Mouse (Mus musculus): ENCODE measurements around the gene Smurf2. TPM values are rescaled to one million over a fixed set of nuclear protein-coding genes. Genes with fewer than 3 reads are reported as not detected.
"Not testable (repeated sequence)": the region's sequence is repeated elsewhere in the genome, so short reads cannot be mapped to it uniquely, and the experiment has no call there.

Smurf2 gene
- polyA plus RNA-seq, 1 experiment from 2014 or later: 17.1 TPM

DNA sequence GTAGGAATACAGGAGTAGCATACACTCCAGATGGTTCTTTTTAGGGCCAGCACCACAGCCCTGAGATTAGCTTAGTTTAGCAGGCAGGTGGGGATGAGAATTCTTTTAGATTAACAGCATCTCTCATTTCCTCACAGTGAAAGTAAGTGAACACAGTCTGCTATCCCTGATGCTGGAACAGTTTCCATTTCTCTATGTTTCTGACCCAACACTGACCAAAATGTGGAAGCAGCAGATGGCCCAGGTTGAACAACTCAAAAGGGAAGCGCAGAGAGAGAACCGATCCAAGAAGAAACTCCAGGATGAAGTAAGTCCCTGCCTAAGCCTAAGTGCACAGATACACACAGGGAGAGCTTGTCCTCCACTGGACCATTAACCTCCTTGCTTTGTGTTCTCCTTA is 105.2 kb downstream of the Smurf2 start:
- H3K4me2 ChIP-seq (ENCODE audit: low read length): no peak overlapping the region
- H3K27me3 ChIP-seq (replicated peaks; ENCODE audit: control insufficient read depth, insufficient read depth, low read length): no peaks in the 10 kb centered on the region
- WGBS: 98% methylated on average over 2 of the region's 2 CpGs
- no peak for ATAC-seq (replicated peaks; ENCODE audit: low FRiP score, low TSS enrichment, low read depth)
- DNase-seq (ENCODE audit: low spot score): no peak
- H3K9ac ChIP-seq (ENCODE audit: low read length): no peak overlapping the region
- H3K9me3 ChIP-seq (ENCODE audit: control insufficient read depth, low read length): no peaks in the 10 kb centered on the region
- H3K4me1 ChIP-seq (replicated peaks; ENCODE audit: control insufficient read depth, insufficient read depth, low read length): peaks cover 11% of the 10 kb centered on the region
- H3K4me3 ChIP-seq (ENCODE audit: low read depth, low read length): no peak overlapping the region
- H3K36me3 ChIP-seq (ENCODE audit: control insufficient read depth, insufficient read depth, low read length): peaks cover 97% of the 10 kb centered on the region
- H3K27ac ChIP-seq (ENCODE audit: low read depth): no peak overlapping the region

DNA sequence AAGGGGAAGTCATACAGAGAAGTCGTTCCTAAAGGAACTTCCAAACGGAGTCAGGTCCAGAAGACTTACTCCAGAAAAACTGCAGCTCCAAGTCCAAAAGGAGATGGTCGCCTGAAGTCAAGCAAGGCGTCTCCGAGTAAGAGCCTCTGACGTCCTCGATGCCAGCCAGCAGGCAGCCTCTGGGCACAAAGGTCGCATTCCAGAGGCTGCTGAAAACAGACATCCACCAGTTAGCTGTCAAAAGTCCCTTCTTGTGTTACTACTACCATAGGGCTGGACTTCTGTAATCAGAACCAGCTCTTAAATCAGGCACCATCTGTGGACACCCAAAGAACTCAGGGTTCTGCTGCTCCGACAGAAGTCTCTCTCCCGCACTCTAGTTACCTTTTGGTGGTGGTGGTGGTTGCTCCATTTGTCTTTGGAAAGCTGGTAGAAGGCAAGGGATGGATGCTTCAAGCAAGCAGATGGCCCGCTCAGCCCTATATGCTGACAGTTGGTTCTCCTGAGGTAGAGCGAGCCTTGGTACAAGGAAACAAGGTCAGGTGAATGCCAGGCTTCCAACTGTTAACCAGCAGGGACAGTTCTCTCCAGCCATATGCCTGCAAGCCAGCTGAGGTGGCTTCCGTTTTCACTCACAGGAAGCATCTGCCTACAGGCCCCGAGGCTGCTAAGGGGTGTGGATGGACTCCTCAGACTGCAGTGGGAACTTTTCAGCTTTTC is 105.8 kb downstream of the Smurf2 start:
- ATAC-seq (replicated peaks; ENCODE audit: low FRiP score, low TSS enrichment, low read depth) (no peak), DNase-seq (ENCODE audit: low spot score) (no peak)
- Histone ChIP-seq H3K9me3 (ENCODE audit: control insufficient read depth, low read length) (no peaks in the 10 kb centered on the region), H3K27ac (ENCODE audit: low read depth) (no peak overlapping the region), H3K4me3 (ENCODE audit: low read depth, low read length) (no peak overlapping the region), H3K27me3 (replicated peaks; ENCODE audit: control insufficient read depth, insufficient read depth, low read length) (no peaks in the 10 kb centered on the region), H3K4me2 (ENCODE audit: low read length) (no peak overlapping the region), H3K4me1 (replicated peaks; ENCODE audit: control insufficient read depth, insufficient read depth, low read length) (peaks cover 11% of the 10 kb centered on the region), H3K36me3 (ENCODE audit: control insufficient read depth, insufficient read depth, low read length) (peaks cover 97% of the 10 kb centered on the region), H3K9ac (ENCODE audit: low read length) (no peak overlapping the region)
- 65% methylated on average over 14 of the region's 14 CpGs for WGBS

DNA sequence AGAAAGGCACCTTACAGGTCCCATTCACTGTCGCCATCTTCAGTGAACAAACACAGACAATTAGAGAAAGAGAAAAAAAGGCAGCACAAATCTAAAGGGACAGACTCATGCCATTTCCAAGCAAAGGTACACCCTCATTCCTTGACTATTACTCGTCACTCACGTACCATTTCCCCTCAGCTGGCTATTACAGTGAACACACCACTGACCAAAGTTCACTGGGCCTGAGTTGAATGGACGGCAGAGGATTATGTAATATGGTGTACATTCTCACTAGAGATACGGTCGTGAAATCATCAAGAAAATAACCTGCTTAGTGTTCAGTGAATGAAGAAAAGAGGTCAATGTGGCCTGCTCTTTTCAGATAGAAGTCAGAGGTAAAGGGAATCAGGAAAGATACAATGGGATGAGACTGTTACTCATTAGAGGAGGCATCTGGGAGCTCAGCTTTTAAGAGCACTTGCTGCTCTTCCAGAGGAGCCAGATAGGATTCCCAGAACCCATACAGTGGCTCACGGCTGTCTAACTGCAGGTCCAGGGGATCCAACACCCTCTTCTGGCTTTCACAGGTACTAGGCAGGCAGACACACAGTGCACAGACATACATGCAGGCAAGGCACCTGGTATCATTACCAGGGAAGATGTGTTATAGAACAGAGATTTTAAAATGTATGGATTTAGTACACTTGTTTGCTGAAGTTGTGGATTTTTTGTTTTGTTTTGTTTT is 107.9 kb downstream of the Smurf2 start:
- Histone ChIP-seq H3K4me2 (ENCODE audit: low read length) (no peak overlapping the region), H3K27ac (ENCODE audit: low read depth) (no peak overlapping the region), H3K36me3 (ENCODE audit: control insufficient read depth, insufficient read depth, low read length) (peaks cover 92% of the 10 kb centered on the region), H3K9ac (ENCODE audit: low read length) (no peak overlapping the region), H3K9me3 (ENCODE audit: control insufficient read depth, low read length) (no peaks in the 10 kb centered on the region), H3K4me3 (ENCODE audit: low read depth, low read length) (no peak overlapping the region), H3K27me3 (replicated peaks; ENCODE audit: control insufficient read depth, insufficient read depth, low read length) (no peaks in the 10 kb centered on the region), H3K4me1 (replicated peaks; ENCODE audit: control insufficient read depth, insufficient read depth, low read length) (no peaks in the 10 kb centered on the region)
- no peak for DNase-seq (ENCODE audit: low spot score)
- WGBS: 87% methylated on average over 7 of the region's 7 CpGs
- no peak for ATAC-seq (replicated peaks; ENCODE audit: low FRiP score, low TSS enrichment, low read depth)

DNA sequence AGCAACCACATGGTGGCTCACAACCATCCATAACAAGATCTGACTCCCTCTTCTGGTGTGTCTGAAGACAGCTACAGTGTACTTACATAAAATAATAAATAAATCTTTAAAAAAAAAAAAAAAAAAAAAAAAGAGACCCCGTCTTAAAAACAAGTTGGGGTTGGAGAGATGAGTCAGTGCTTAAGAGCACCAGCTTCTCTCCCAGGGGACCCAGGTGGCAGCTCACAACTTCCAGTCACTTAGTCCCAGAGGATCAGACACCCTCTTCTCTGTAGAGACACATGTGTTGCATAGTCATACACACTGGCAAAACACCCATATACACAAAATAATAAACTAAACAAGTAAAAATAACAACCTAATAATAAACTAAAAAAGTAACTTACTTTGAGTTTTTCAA is 113.1 kb downstream of the Smurf2 start:
- peaks cover 73% of the 10 kb centered on the region for H3K36me3 ChIP-seq (ENCODE audit: control insufficient read depth, insufficient read depth, low read length)
- H3K9ac ChIP-seq (ENCODE audit: low read length); H3K4me2 ChIP-seq (ENCODE audit: low read length); ATAC-seq (replicated peaks; ENCODE audit: low FRiP score, low TSS enrichment, low read depth); H3K9me3 ChIP-seq (ENCODE audit: control insufficient read depth, low read length); H3K4me3 ChIP-seq (ENCODE audit: low read depth, low read length); DNase-seq (ENCODE audit: low spot score); H3K4me1 ChIP-seq (replicated peaks; ENCODE audit: control insufficient read depth, insufficient read depth, low read length); H3K27me3 ChIP-seq (replicated peaks; ENCODE audit: control insufficient read depth, insufficient read depth, low read length); H3K27ac ChIP-seq (ENCODE audit: low read depth): not testable (repeated sequence)
- WGBS: 75% methylated on average over 1 of the region's 1 CpGs

DNA sequence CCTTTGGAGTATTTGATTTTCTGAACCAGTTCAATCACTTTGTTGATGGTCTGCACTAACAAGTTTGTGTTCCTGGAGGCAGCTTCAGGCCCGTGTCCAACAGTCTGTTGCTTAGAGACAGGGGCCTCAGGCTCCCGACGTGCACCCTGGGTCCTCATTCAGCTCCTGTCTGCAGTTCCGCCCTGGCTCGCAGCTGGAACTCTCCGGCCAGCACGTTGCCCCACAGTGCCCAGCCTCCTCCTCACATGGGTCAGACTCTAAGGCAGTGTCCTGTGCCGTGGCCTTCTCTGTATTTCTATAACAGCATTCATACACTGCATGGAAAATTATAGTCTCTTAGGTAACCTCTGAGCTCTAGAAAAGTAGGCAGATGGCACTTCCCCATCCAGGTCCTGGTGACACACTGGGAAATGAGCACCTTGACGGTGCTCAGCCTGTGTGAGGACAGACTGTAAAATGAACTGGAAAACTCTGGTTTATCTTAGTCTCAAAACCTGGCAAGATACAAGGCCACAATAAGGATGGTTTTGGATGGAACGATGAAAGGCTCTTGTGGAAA is 118.4 kb downstream of the Smurf2 start:
- no peak for DNase-seq (ENCODE audit: low spot score)
- peaks cover 83% of the 10 kb centered on the region for H3K36me3 ChIP-seq (ENCODE audit: control insufficient read depth, insufficient read depth, low read length)
- 89% methylated on average over 10 of the region's 10 CpGs for WGBS
- H3K4me1 ChIP-seq (replicated peaks; ENCODE audit: control insufficient read depth, insufficient read depth, low read length): no peaks in the 10 kb centered on the region
- no peak overlapping the region for H3K27ac ChIP-seq (ENCODE audit: low read depth)
- H3K9me3 ChIP-seq (ENCODE audit: control insufficient read depth, low read length): peaks cover 6% of the 10 kb centered on the region; the same call in 1 of the 2 replicates
- no peak overlapping the region for H3K9ac ChIP-seq (ENCODE audit: low read length)
- H3K4me3 ChIP-seq (ENCODE audit: low read depth, low read length): no peak overlapping the region
- ATAC-seq (replicated peaks; ENCODE audit: low FRiP score, low TSS enrichment, low read depth): no peak
- no peak overlapping the region for H3K4me2 ChIP-seq (ENCODE audit: low read length)
- no peaks in the 10 kb centered on the region for H3K27me3 ChIP-seq (replicated peaks; ENCODE audit: control insufficient read depth, insufficient read depth, low read length)

DNA sequence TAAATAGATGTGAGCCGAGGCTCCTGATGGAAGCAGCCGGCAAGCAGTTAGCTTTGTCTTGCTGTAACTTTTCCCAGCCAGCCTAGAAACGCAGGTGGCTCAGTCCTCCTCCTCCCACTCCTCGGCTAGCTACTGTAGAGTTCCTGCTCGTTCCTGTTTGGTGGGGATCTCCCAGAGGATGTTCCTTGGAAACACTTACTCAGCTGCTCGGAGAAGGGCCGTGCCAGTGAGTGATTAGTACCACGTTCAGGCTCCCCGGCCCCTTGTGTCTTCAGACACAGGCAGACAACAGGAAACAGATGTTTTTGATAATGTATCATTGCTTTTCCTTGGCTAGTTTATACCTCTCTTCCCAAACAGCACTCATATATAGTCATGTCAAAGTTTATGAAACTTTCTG is 124.8 kb downstream of the Smurf2 start:
- ATAC-seq (replicated peaks; ENCODE audit: low FRiP score, low TSS enrichment, low read depth) (no peak), DNase-seq (ENCODE audit: low spot score) (no peak)
- Histone ChIP-seq H3K9ac (ENCODE audit: low read length) (no peak overlapping the region), H3K4me2 (ENCODE audit: low read length) (no peak overlapping the region), H3K4me3 (ENCODE audit: low read depth, low read length) (no peak overlapping the region), H3K36me3 (ENCODE audit: control insufficient read depth, insufficient read depth, low read length) (peaks cover 80% of the 10 kb centered on the region), H3K27me3 (replicated peaks; ENCODE audit: control insufficient read depth, insufficient read depth, low read length) (no peaks in the 10 kb centered on the region), H3K27ac (ENCODE audit: low read depth) (no peak overlapping the region), H3K9me3 (ENCODE audit: control insufficient read depth, low read length) (peaks cover 6% of the 10 kb centered on the region; the same call in 1 of the 2 replicates), H3K4me1 (replicated peaks; ENCODE audit: control insufficient read depth, insufficient read depth, low read length) (no peaks in the 10 kb centered on the region; the same call in 1 of the 2 replicates)
- 57% methylated on average over 9 of the region's 9 CpGs for WGBS

DNA sequence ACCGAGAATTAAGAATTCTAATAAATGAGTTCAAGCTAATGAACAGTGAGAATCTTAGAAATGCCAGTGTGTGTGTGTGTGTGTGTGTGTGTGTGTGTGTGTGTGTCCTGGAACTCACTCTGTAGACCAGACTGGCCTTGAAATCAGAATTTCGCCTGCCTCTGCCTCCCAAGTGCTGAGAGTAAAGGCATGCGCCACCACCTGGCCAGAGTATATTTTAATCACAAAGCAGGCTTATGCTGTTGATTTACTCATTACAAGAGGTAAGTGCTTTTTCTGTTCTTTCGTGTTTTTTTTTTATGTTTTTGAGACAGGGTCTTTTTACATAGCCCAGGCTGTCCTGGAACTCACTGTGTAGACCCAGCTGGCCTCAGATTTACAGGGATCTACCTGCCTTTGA is 126.7 kb downstream of the Smurf2 start:
- ATAC-seq (replicated peaks; ENCODE audit: low FRiP score, low TSS enrichment, low read depth): no peak
- Histone ChIP-seq H3K4me2 (ENCODE audit: low read length) (no peak overlapping the region), H3K9me3 (ENCODE audit: control insufficient read depth, low read length) (peaks cover 6% of the 10 kb centered on the region; the same call in 1 of the 2 replicates), H3K27me3 (replicated peaks; ENCODE audit: control insufficient read depth, insufficient read depth, low read length) (no peaks in the 10 kb centered on the region), H3K9ac (ENCODE audit: low read length) (no peak overlapping the region), H3K36me3 (ENCODE audit: control insufficient read depth, insufficient read depth, low read length) (peaks cover 63% of the 10 kb centered on the region), H3K27ac (ENCODE audit: low read depth) (no peak overlapping the region), H3K4me1 (replicated peaks; ENCODE audit: control insufficient read depth, insufficient read depth, low read length) (peaks cover 9% of the 10 kb centered on the region), H3K4me3 (ENCODE audit: low read depth, low read length) (no peak overlapping the region)
- DNase-seq (ENCODE audit: low spot score): no peak
- WGBS: 77% methylated on average over 4 of the region's 4 CpGs

DNA sequence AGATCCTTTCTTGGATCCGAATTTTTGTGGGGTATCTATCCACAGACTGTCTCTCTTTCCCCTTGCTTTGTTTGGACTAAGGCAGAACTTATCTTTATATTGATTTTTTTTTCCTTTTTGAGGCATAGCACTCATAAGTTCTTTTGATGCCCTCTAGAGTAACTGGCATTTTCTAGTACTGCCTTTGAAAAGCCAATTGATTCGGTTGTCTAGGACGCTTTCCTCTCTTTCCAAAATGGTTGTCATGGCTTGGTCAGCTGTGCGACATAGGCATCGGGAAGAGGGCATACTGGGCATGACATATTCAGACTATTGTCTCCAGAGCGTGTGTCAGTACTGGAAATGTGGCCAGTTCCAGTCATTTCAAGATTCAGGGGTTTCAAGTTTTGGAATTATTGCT is 130.9 kb downstream of the Smurf2 start:
- no peaks in the 10 kb centered on the region for H3K27me3 ChIP-seq (replicated peaks; ENCODE audit: control insufficient read depth, insufficient read depth, low read length)
- H3K4me3 ChIP-seq (ENCODE audit: low read depth, low read length): peak overlapping the region; percentile 100
- ATAC-seq (replicated peaks; ENCODE audit: low FRiP score, low TSS enrichment, low read depth) (no peak), DNase-seq (ENCODE audit: low spot score) (no peak)
- peaks cover 48% of the 10 kb centered on the region for H3K36me3 ChIP-seq (ENCODE audit: control insufficient read depth, insufficient read depth, low read length)
- H3K4me2 ChIP-seq (ENCODE audit: low read length): peak overlapping the region; percentile 61
- under 1% methylated on average over 6 of the region's 6 CpGs for WGBS
- peaks cover 23% of the 10 kb centered on the region for H3K4me1 ChIP-seq (replicated peaks; ENCODE audit: control insufficient read depth, insufficient read depth, low read length)
- H3K9ac ChIP-seq (ENCODE audit: low read length): peak overlapping the region; percentile 100
- peak overlapping the region; percentile 97 for H3K27ac ChIP-seq (ENCODE audit: low read depth)
- no peaks in the 10 kb centered on the region for H3K9me3 ChIP-seq (ENCODE audit: control insufficient read depth, low read length)

Data from intestine, embryonic 14.5 days (tissue).